Mouse (Mus musculus): Measurements from ENCODE around the gene St3gal6.

The St3gal6 gene

DNA sequence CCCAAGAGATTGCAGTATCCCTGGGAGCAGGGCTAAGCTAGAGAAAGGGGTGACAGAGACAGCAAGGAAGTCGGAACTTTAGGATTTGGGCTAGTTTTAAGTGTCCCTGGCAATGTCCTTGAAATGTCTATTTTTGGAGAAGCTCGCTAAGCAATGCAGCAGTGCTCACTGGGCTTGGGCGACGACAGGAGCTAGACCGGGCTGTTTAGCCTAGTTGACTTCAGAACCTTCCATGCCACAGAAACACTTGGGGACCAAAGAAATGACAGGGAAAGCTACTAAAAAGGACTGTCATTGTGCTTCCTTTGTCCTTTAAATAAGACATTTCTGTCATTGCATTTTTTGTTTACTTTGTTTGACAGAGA, 42.2 kb downstream of the St3gal6 start:
- in situ Hi-C loops (cut with MboI, MseI): no loop called here

- in situ Hi-C loops (cut with MboI, MseI): no loop called here
Observed at GRCm38 (mm10) chr16:58481219-58481905, 42.7 kb downstream of the St3gal6 start.

- in situ Hi-C loops (cut with MboI, MseI): no loop called here
Observed at GRCm38 (mm10) chr16:58479898-58480448, 44.1 kb downstream of the St3gal6 start.

DNA sequence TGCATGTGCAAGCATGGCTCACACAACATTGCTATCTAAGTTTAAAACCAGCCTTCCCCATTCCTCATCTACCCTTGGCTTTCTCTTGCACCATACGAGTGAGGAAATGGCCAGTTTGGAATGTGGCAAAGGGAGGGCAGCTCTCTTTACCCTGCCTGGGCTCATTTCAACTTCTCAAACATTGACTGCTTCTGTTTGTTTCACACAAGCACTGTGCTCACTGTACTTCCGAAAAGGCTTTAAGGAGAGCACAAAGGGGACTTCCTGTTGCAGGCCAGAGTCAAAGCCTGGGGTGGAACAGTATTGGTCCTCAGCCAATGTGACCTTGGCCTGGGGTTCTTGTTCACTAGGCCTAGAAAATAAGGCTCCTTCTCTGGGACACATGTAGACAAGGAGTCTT, 47.7 kb downstream of the St3gal6 start:
- in situ Hi-C loops (cut with MboI, MseI): no loop called here

DNA sequence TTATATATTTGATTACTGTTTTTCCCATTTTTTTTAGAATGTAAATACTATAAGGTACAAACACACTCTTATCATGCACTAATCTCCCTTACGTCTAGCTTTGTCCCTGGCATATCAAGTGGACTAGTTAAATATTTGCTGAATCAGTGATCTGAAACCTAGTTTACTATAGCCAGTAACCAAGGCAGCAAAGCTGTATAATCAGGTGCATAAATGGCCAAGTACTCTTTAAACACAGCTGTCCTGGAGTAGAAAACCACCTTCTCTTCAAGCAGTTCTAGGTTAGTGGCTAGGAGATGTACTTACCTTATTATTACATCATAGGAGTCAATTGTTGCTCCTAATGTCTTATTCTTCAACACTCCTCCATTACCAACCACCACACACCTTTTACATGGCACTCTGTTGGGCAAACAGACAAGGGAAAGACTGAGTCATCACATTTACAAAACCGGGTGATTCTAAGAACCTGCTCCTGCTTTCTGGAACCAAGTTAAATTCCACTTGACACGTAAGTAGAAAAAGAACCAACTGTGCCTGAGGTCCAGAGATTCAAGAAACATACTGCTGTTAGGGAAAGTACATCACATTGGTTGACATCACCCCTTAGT, 48.4 kb downstream of the St3gal6 start:
- in situ Hi-C loops (cut with MboI, MseI): no loop called here

GRCm38 (mm10) chr16:58474875-58475274, 49.2 kb downstream of the St3gal6 start:
- in situ Hi-C loops (cut with MboI, MseI): no loop called here

GRCm38 (mm10) chr16:58470841-58471240, 53.2 kb downstream of the St3gal6 start:
- in situ Hi-C loops (cut with MboI, MseI): no loop called here

DNA sequence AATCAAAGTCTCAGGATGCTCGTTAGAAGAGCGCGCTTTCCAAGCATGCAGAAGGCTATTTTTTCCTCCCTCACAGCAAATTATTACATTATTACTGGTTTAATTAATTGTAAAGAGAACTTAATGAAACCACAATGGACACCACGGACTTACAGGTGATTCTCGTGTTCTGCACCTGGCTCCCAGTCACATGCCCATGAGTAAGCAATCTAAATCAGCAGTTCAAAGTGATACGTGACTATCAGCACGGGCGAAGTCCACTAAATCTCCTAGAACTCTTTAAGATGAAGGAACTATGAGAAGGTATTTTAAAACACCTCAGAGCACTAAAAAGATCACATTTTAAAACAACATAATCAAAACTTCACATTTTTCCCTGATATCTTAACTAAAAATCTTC, 54.0 kb downstream of the St3gal6 start:
- in situ Hi-C loops (cut with MboI, MseI): no loop called here

- in situ Hi-C loops (cut with MboI, MseI): no loop called here
Observed at GRCm38 (mm10) chr16:58465412-58465811, 58.6 kb downstream of the St3gal6 start.

DNA sequence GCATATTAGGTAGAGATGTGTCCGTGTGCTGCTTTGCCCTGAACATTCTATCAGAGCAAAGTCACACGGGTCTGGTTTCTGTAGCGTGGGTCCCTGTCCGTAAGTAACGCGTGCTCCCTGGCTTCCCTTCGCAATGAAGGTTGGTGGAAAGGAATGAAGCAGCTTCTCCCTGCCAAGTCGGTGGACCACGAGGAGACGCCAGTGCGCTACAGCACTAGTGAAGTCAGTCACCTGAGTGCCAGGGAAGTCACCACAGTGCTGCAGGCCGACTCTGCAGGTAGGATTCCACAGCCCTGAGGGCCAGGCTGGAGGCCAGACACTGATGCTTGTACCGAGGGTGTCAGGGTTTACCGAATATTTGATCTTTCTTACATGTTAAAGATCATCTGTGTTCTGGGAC, 60.0 kb downstream of the St3gal6 start:
- in situ Hi-C loops (cut with MboI, MseI): loop anchor here (5.0 kb wide), 3 partner anchors 58 to 198 kb away; partner anchors contain the start of gene St3gal6

- in situ Hi-C loops (cut with MboI, MseI): loop anchor here (5.0 kb wide), 3 partner anchors 60 to 200 kb away; partner anchors contain the start of gene St3gal6
Observed at GRCm38 (mm10) chr16:58462519-58462918, 61.5 kb downstream of the St3gal6 start.

- in situ Hi-C loops (cut with MboI, MseI): loop anchor here (5.0 kb wide), 3 partner anchors 60 to 200 kb away; partner anchors contain the start of gene St3gal6
Observed at GRCm38 (mm10) chr16:58461856-58462518, 62.1 kb downstream of the St3gal6 start.

DNA sequence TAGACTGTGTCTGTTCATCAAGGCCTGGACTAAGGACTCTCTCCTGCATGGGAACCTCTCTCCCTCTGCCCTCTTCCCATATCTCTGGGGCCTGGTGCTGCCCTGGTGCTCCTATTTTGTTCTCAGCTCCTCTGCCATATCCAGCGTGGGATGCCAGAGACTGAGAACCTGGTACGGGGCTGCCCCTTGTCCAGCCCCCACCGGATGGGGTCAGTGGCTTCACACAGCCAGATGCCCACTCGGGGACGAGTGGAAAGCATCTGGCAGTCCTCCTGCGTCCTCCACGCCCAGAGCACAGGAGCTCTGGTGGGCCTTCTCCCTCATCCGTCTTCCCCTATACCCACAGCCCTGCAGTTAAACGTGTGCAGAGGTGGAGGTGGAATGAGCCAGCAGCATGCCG, 63.7 kb downstream of the St3gal6 start:
- in situ Hi-C loops (cut with MboI, MseI): loop anchor here (5.0 kb wide), 3 partner anchors 62 to 202 kb away; partner anchors contain the start of gene St3gal6

DNA sequence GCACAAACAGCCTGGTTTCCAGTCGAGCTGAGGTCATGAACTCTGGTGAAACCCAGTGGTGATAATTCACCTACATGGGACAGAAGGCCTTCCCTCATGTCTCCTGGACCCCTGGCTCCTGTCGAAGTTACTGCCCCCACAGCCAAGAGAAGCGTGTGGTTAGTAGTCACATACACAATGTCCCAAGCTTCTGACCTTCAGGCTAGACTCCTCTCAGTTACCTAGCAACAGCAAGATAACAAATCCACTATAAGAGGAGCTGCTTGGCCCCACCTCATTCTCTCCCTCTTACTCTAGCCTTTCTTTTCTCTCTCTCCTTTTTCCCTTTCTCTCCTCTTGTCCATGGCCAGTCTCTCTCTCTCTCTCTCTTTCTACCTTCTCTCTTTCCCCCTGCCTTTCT, 64.1 kb downstream of the St3gal6 start:
- in situ Hi-C loops (cut with MboI, MseI): loop anchor here (5.0 kb wide), 3 partner anchors 62 to 202 kb away; partner anchors contain the start of gene St3gal6

GRCm38 (mm10) chr16:58456991-58457390, 67.1 kb downstream of the St3gal6 start:
- in situ Hi-C loops (cut with MboI, MseI): no loop called here

DNA sequence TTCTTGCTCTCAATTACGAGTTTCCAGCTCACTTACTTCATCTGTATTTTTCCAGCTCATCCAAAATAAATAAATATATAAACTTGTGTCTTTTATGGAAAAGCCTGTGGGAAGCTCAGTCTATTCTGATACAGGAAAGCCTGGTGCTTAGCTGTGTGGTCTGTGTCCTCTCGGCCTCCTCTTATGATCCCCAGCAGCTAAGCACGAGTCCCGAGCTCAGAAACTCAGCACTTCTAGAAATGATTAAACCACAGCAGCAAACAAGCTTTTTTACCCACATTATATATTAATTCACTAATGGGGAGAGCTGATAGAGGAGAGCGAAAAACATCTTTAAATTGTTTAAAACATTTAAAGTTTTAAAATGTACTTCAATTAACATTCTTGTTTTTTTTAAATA, 67.6 kb downstream of the St3gal6 start:
- in situ Hi-C loops (cut with MboI, MseI): no loop called here

DNA sequence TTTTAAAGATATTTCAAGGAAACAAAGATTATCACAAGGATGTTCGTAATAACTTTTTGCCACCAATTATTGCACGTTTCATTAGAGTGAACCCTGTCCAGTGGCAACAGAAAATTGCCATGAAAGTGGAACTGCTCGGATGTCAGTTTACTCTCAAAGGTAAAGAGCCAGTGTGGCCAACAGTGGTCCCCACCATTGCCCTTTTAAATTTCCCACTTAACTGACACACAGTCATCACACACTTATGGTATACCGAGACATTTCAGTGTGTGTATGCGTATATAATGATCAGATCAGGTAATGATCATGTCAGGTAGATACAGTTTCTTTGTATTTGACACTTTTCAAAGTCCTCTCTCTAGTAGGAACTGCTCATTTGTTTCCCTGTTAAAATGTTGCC, 68.9 kb downstream of the St3gal6 start:
- in situ Hi-C loops (cut with MboI, MseI): no loop called here

DNA sequence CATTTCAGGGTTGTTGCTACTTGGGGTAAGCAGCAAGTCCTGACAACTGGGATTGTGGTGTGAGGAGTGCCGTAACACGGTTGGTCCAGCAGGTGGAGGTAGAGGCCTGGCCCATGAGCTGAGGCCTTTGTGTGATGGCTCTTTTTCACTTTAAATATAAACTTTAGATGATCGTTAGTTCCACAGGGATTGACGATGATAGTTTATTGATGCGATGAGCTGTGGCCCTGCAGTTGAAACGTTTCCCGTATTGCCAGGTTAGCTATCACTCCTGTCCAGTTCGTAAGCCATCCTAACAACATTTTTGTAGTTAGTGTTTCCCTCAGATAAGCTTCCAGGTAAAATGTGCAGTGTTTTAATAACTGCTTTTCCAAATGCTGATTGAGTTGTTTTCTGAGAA, 69.4 kb downstream of the St3gal6 start:
- in situ Hi-C loops (cut with MboI, MseI): no loop called here

- in situ Hi-C loops (cut with MboI, MseI): no loop called here
Observed at GRCm38 (mm10) chr16:58453820-58454219, 70.2 kb downstream of the St3gal6 start.

DNA sequence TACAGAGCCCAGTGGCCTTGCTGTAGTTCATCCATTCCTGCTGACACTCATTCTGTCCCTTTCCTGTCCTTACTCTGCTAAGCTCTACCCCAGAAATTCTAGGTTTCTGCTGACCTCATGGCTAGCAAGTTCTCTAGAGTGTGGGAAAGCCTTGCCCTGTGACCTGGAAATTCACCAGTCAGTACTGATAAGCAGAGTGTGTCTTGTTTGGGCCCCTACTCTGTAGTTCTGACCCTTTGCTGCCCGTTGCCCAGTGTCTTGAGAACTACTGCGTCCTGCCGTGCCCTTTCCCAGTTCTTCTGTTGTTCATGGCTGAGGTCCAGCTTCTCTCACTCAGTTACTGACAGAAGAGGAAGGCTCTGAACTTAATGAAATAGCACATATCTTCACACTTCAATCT, 70.9 kb downstream of the St3gal6 start:
- in situ Hi-C loops (cut with MboI, MseI): no loop called here

- in situ Hi-C loops (cut with MboI, MseI): no loop called here
Observed at GRCm38 (mm10) chr16:58451647-58452046, 72.4 kb downstream of the St3gal6 start.

- in situ Hi-C loops (cut with MboI, MseI): no loop called here
Observed at GRCm38 (mm10) chr16:58450648-58451047, 73.4 kb downstream of the St3gal6 start.
